Mouse (Mus musculus): ENCODE results near the gene Arid4a.

Gene Arid4a

GRCm38 (mm10) chr12:71141189-71141588, 125.4 kb downstream of the Arid4a start:
- no peak for DNase-seq (ENCODE audit: low read depth, low spot score)

- DNase-seq (ENCODE audit: low read depth, low spot score), result peak; percentile 20
These were observed 131.9 kb downstream of the Arid4a start for GRCm38 (mm10) chr12:71147641-71148040.
